In genomic region chr12:91383516-91384264, GRCm38 (mm10) we compare ENCODE assay signal across 8 mouse cellular contexts. TPM values are rescaled to one million over a fixed set of nuclear protein-coding genes. Genes with fewer than 3 reads are reported as not detected.
DNase-seq lines count a peak whose midpoint lies in the region; ATAC-seq and TF ChIP-seq lines count a peak whose summit lies in the region.

No protein-coding gene starts in this region.

- no peak for DNase-seq in gastrocnemius, adult 2 months
- no peak for DNase-seq in gastrocnemius, postnatal 36 days
- peak; percentile 34 for DNase-seq in c-Kit-positive CD71-positive TER-119-negative erythroid progenitor cells, embryonic 14.5 days (ENCODE audit: low read depth)
- DNase-seq in limb, embryonic 14.5 days (ENCODE audit: low spot score): peak; percentile 45
- no peak for DNase-seq in spleen, adult 12 weeks (ENCODE audit: low spot score)

- peak; percentile 18; the same call in 1 of the 2 replicates for ATAC-seq in heart, embryonic 14.5 days (ENCODE audit: insufficient number of reproducible peaks, insufficient read depth, low FRiP score, low read depth)
- peak; percentile 28; the same call in 1 of the 2 replicates for ATAC-seq in limb, embryonic 14.5 days (ENCODE audit: low FRiP score, low read depth)
- ATAC-seq in midbrain, embryonic 16.5 days: peak; percentile 61

- H3K27ac ChIP-seq in gastrocnemius, adult 2 months: peak overlapping the region; percentile 58; the same call in 1 of the 2 replicates
- no peak overlapping the region for H3K27ac ChIP-seq in heart, embryonic 14.5 days (replicated peaks in 1 of 2; ENCODE audit: control insufficient read depth in 1 of 2, insufficient read depth in 1 of 2, low read depth in 2 of 2, low read length in 2 of 2)
- no peak overlapping the region for H3K27ac ChIP-seq in limb, embryonic 14.5 days (replicated peaks; ENCODE audit: low read depth, low read length)
- H3K27ac ChIP-seq in midbrain, embryonic 16.5 days (ENCODE audit: low read length): no peak overlapping the region

- H3ac ChIP-seq in C2C12 (ENCODE audit: control insufficient read depth, insufficient read length, low read depth): peak overlapping the region; percentile 94

- peaks cover 6% of the 10 kb centered on the region for H3K79me3 ChIP-seq in C2C12 (ENCODE audit: low read depth)

- peak overlapping the region; percentile 63 for H3K9ac ChIP-seq in heart, embryonic 14.5 days (ENCODE audit: low read length)
- peak overlapping the region; percentile 57 for H3K9ac ChIP-seq in limb, embryonic 14.5 days (ENCODE audit: low read depth, low read length, severe bottlenecking)
- peak overlapping the region; percentile 27 for H3K9ac ChIP-seq in midbrain, embryonic 16.5 days (ENCODE audit: low read depth, low read length)

- H3K79me2 ChIP-seq in C2C12 (ENCODE audit: control insufficient read depth, insufficient read depth): peaks cover 16% of the 10 kb centered on the region

- H3K4me2 ChIP-seq in heart, embryonic 14.5 days (ENCODE audit: low read length): peak overlapping the region; percentile 80
- peak overlapping the region; percentile 90 for H3K4me2 ChIP-seq in limb, embryonic 14.5 days (replicated peaks; ENCODE audit: low read depth, low read length, severe bottlenecking)
- peak overlapping the region; percentile 85 for H3K4me2 ChIP-seq in midbrain, embryonic 16.5 days (ENCODE audit: low read length)

- WGBS in heart, embryonic 14.5 days: 4% methylated on average over 22 of the region's 22 CpGs
- WGBS in limb, embryonic 14.5 days: 3% methylated on average over 21 of the region's 22 CpGs
- 4% methylated on average over 22 of the region's 22 CpGs for WGBS in midbrain, embryonic 16.5 days

- intact Hi-C loops in gastrocnemius, adult 2 months (cut with DNase I): no loop called here
- intact Hi-C loops in gastrocnemius, postnatal 36 days (cut with DNase I): no loop called here

- peaks cover 0 to 5% of the 10 kb centered on the region in 2 experiments; a peak in 2 of 4 replicates for H3K4me1 ChIP-seq in heart, embryonic 14.5 days (ENCODE audit: control insufficient read depth in 2 of 2, insufficient read depth in 2 of 2, low read length in 2 of 2)
- H3K4me1 ChIP-seq in limb, embryonic 14.5 days (ENCODE audit: control insufficient read depth, insufficient read depth, low read length): peaks cover 4% of the 10 kb centered on the region; the same call in 1 of the 2 replicates
- peaks cover 4% of the 10 kb centered on the region for H3K4me1 ChIP-seq in midbrain, embryonic 16.5 days (ENCODE audit: control insufficient read depth, insufficient read depth, low read length)

- peak overlapping the region; percentile 89 for H3K4me3 ChIP-seq in gastrocnemius, adult 2 months
- peak overlapping the region; percentile 83 for H3K4me3 ChIP-seq in C2C12 (ENCODE audit: insufficient read depth, poor library complexity, severe bottlenecking)
- peak overlapping the region; percentile 60 to 77 for H3K4me3 ChIP-seq in heart, embryonic 14.5 days (ENCODE audit: control insufficient read depth in 1 of 2, insufficient read depth in 1 of 2, low read depth in 1 of 2, low read length in 2 of 2)
- H3K4me3 ChIP-seq in limb, embryonic 14.5 days (replicated peaks; ENCODE audit: low read length): peak overlapping the region; percentile 66
- peak overlapping the region; percentile 60 for H3K4me3 ChIP-seq in midbrain, embryonic 16.5 days (ENCODE audit: low read depth, low read length)

- H3K9me3 ChIP-seq in heart, embryonic 14.5 days (ENCODE audit: control insufficient read depth, low read length): no peaks in the 10 kb centered on the region
- H3K9me3 ChIP-seq in limb, embryonic 14.5 days (ENCODE audit: control insufficient read depth, low read length): no peaks in the 10 kb centered on the region
- no peaks in the 10 kb centered on the region for H3K9me3 ChIP-seq in midbrain, embryonic 16.5 days (replicated peaks; ENCODE audit: control insufficient read depth, low read length, poor library complexity, severe bottlenecking)

- TF ChIP-seq POLR2A in limb, embryonic 14.5 days (IDR thresholded peaks at IDR 0.05; ENCODE audit: borderline replicate concordance, extremely low read depth, insufficient read depth, insufficient read length): no peak

- H3K36me3 ChIP-seq in C2C12 (ENCODE audit: control insufficient read depth, insufficient read depth): peaks cover 4% of the 10 kb centered on the region
- no peaks in the 10 kb centered on the region for H3K36me3 ChIP-seq in heart, embryonic 14.5 days (ENCODE audit: control insufficient read depth, insufficient read depth, low read length)
- H3K36me3 ChIP-seq in limb, embryonic 14.5 days (ENCODE audit: control insufficient read depth, insufficient read depth, low read length): no peaks in the 10 kb centered on the region
- H3K36me3 ChIP-seq in midbrain, embryonic 16.5 days (ENCODE audit: control insufficient read depth, insufficient read depth, low read length): no peaks in the 10 kb centered on the region

- no peak for TF ChIP-seq CTCF in gastrocnemius, adult 2 months (IDR thresholded peaks at IDR 0.05)
- no peak for TF ChIP-seq CTCF in C2C12 (IDR thresholded peaks at IDR 0.05; ENCODE audit: control insufficient read depth, insufficient read depth, insufficient read length)

- H3K27me3 ChIP-seq in C2C12 (ENCODE audit: control insufficient read depth, insufficient read depth, insufficient read length): no peaks in the 10 kb centered on the region
- no peaks in the 10 kb centered on the region for H3K27me3 ChIP-seq in heart, embryonic 14.5 days (ENCODE audit: control insufficient read depth, insufficient read depth, low read length)
- H3K27me3 ChIP-seq in limb, embryonic 14.5 days (ENCODE audit: control insufficient read depth, insufficient read depth, low read length): no peaks in the 10 kb centered on the region
- H3K27me3 ChIP-seq in midbrain, embryonic 16.5 days (ENCODE audit: control insufficient read depth, insufficient read depth, low read depth, low read length): no peaks in the 10 kb centered on the region

TF ChIP-seq in C2C12, 6 proteins besides CTCF, POLR2A, EP300 and RAD21:
- TF ChIP-seq FOSL1 (IDR thresholded peaks at IDR 0.05; ENCODE audit: insufficient read depth, low read length, poor library complexity, severe bottlenecking) (no peak), MAX (IDR thresholded peaks at IDR 0.05) (no peak), MYOG (IDR thresholded peaks at IDR 0.05; ENCODE audit: control insufficient read depth, extremely low read depth, insufficient read length) (no peak), CEBPB (IDR thresholded peaks at IDR 0.05; ENCODE audit: low read depth) (no peak), USF1 (IDR thresholded peaks at IDR 0.05; ENCODE audit: low read depth) (no peak)

RNA-seq across cellular contexts. Expression of gene Cep128, which starts 0.5 kb away (rescaled TPM):
- 1 to 10 TPM in 1 of 2 experiments, under 1 TPM in 1; 0.74 to 1.8 TPM for total RNA-seq in gastrocnemius, adult 2 months (2021)
- total RNA-seq in gastrocnemius, postnatal 36 days (2021): 1 to 10 TPM; 1.2 to 1.3 TPM
- polyA plus RNA-seq in C2C12 (2012; fragmentation: generic; extraction: Trizol): 5.4 TPM
- 7.4 and 8.9 TPM in 2 replicates for polyA plus RNA-seq in heart, embryonic 14.5 days (2014; fragmentation: Nextera tagmentation; extraction: Ambion mirVana)
- polyA plus RNA-seq in limb, embryonic 14.5 days (2012; rRNA removed): 6.8 and 7.4 TPM in 2 replicates
- 6.7 and 7.6 TPM in 2 replicates for polyA plus RNA-seq in limb, embryonic 14.5 days (2014; fragmentation: Nextera tagmentation; extraction: Ambion mirVana)
- 3.6 and 4.2 TPM in 2 replicates for polyA plus RNA-seq in midbrain, embryonic 16.5 days (2015; fragmentation: Nextera tagmentation; extraction: Ambion mirVana)

RNA-seq across cellular contexts. Expression of gene Tshr, which starts 0.7 kb away (rescaled TPM):
- under 1 TPM; 0.10 to 0.42 TPM for total RNA-seq in gastrocnemius, adult 2 months (2021)
- total RNA-seq in gastrocnemius, postnatal 36 days (2021): under 1 TPM; 0.18 to 0.35 TPM
- polyA plus RNA-seq in C2C12 (2012; fragmentation: generic; extraction: Trizol): not detected
- 0.04 TPM in 1 of 2 replicates, not detected in the other for polyA plus RNA-seq in heart, embryonic 14.5 days (2014; fragmentation: Nextera tagmentation; extraction: Ambion mirVana)
- polyA plus RNA-seq in limb, embryonic 14.5 days (2012; rRNA removed): 0.34 and 0.36 TPM in 2 replicates
- polyA plus RNA-seq in limb, embryonic 14.5 days (2014; fragmentation: Nextera tagmentation; extraction: Ambion mirVana): 0.62 and 0.77 TPM in 2 replicates
- 0.35 and 0.43 TPM in 2 replicates for polyA plus RNA-seq in midbrain, embryonic 16.5 days (2015; fragmentation: Nextera tagmentation; extraction: Ambion mirVana)

Comparison
In these comparisons a context has a peak if more than half of its experiments do, and no peak if none do; other contexts are left out.
1. DNase-seq: peak in c-Kit-positive CD71-positive TER-119-negative erythroid progenitor cells, embryonic 14.5 days (single experiment) and limb, embryonic 14.5 days (single experiment); none in gastrocnemius, adult 2 months (single experiment), gastrocnemius, postnatal 36 days (0 of 2) and spleen, adult 12 weeks (single experiment).
2. Peak in every context shown above with its lines, with median percentiles within 50 percentile points of each other: H3K4me3 ChIP-seq, ATAC-seq, H3K4me2 ChIP-seq and H3K9ac ChIP-seq.